In genomic region chr5:103425363-103426031, GRCm38 (mm10) we compare ENCODE assay signal across 7 mouse cellular contexts. TPM values are rescaled to one million over a fixed set of nuclear protein-coding genes. Genes with fewer than 3 reads are reported as not detected.
DNase-seq lines count a peak whose midpoint lies in the region; ATAC-seq and TF ChIP-seq lines count a peak whose summit lies in the region.

No protein-coding gene starts in this region.

- no peaks in the 10 kb centered on the region for H3K36me3 ChIP-seq in forebrain, postnatal 0 days (ENCODE audit: insufficient read depth)
- H3K36me3 ChIP-seq in hindbrain, embryonic 11.5 days (ENCODE audit: control insufficient read depth, insufficient read depth, low read length): no peaks in the 10 kb centered on the region

- 0 out of 2 replicates have a peak, but pooled peaks cover 3% of the 10 kb centered on the region for H3K27me3 ChIP-seq in forebrain, postnatal 0 days (ENCODE audit: insufficient read depth, low read length)
- no peaks in the 10 kb centered on the region for H3K27me3 ChIP-seq in hindbrain, embryonic 11.5 days (ENCODE audit: control insufficient read depth, insufficient read depth, low read length)

- WGBS in forebrain, postnatal 0 days: under 1% methylated on average over 58 of the region's 67 CpGs
- WGBS in hindbrain, embryonic 11.5 days: under 1% methylated on average over 58 of the region's 67 CpGs

- ATAC-seq in forebrain, postnatal 0 days: peak; percentile 44
- peak; percentile 39; the same call in 1 of the 2 replicates for ATAC-seq in hindbrain, embryonic 11.5 days (ENCODE audit: low FRiP score)

- H3K27ac ChIP-seq in forebrain, postnatal 0 days (ENCODE audit: low read depth, low read length): peak overlapping the region; percentile 35; the same call in 1 of the 2 replicates
- peak overlapping the region; percentile 86 for H3K27ac ChIP-seq in hindbrain, embryonic 11.5 days (ENCODE audit: low read depth, low read length)

- peak overlapping the region; percentile 71 for H3K4me3 ChIP-seq in forebrain, postnatal 0 days (ENCODE audit: low read depth, low read length)
- H3K4me3 ChIP-seq in hindbrain, embryonic 11.5 days (ENCODE audit: low read depth, low read length): peak overlapping the region; percentile 91

- no peaks in the 10 kb centered on the region for H3K4me1 ChIP-seq in forebrain, postnatal 0 days (ENCODE audit: insufficient read depth)
- H3K4me1 ChIP-seq in hindbrain, embryonic 11.5 days (replicated peaks; ENCODE audit: control insufficient read depth, insufficient read depth, low read length): no peaks in the 10 kb centered on the region; the same call in 1 of the 2 replicates

- peak overlapping the region; percentile 95 for H3K4me2 ChIP-seq in forebrain, postnatal 0 days (ENCODE audit: low read depth)
- H3K4me2 ChIP-seq in hindbrain, embryonic 11.5 days (replicated peaks; ENCODE audit: low read depth, low read length): peak overlapping the region; percentile 82

- peak overlapping the region; percentile 56 for H3K9ac ChIP-seq in forebrain, postnatal 0 days
- H3K9ac ChIP-seq in hindbrain, embryonic 11.5 days (ENCODE audit: low read depth, low read length): peak overlapping the region; percentile 83

- TF ChIP-seq CTCF in forebrain, postnatal 0 days (IDR thresholded peaks at IDR 0.05; ENCODE audit: low read depth): no peak

- H3K9me3 ChIP-seq in forebrain, postnatal 0 days (ENCODE audit: low read length): no peaks in the 10 kb centered on the region
- H3K9me3 ChIP-seq in hindbrain, embryonic 11.5 days (ENCODE audit: control insufficient read depth, low read length): no peaks in the 10 kb centered on the region

- DNase-seq in NIH3T3 (ENCODE audit: low read depth): peak; percentile 62
- peak; percentile 10 for DNase-seq in brain, adult 2 months (ENCODE audit: low read depth, low spot score)
- DNase-seq in forebrain, postnatal 0 days: peak; percentile 44
- DNase-seq in hindbrain, embryonic 11.5 days (ENCODE audit: low spot score): peak; percentile 67
- DNase-seq in layer of hippocampus, postnatal 14 days (ENCODE audit: low spot score in 2 of 2): peak; percentile 22 to 24
- DNase-seq in lung, postnatal 36 days: peak; percentile 38
- DNase-seq in right cerebral cortex, postnatal 14 days: peak; percentile 20

RNA-seq across cellular contexts. Expression of gene Ptpn13, which starts 0.5 kb away (rescaled TPM):
- total RNA-seq in forebrain, postnatal 0 days (2014; rRNA removed): 7.8 and 16.2 TPM in 2 replicates
- 1.1 and 1.8 TPM in 2 replicates for polyA plus RNA-seq in forebrain, postnatal 0 days (2015; fragmentation: Nextera tagmentation; extraction: Ambion mirVana)
- polyA plus RNA-seq in hindbrain, embryonic 11.5 days (2014; fragmentation: Nextera tagmentation; extraction: Ambion mirVana): 15.2 and 19.3 TPM in 2 replicates
- total RNA-seq in layer of hippocampus, postnatal 14 days (2021): 10 to 100 TPM in 1 of 2 experiments, 1 to 10 TPM in 1; 8.2 to 10.1 TPM

Comparison
In these comparisons a context has a peak if more than half of its experiments do, and no peak if none do; other contexts are left out.
1. Peak in every context shown above with its lines: DNase-seq, ATAC-seq, H3K4me3 ChIP-seq and H3K27ac ChIP-seq.
2. DNase-seq: peak in every context shown above with its lines; median percentile 67 in hindbrain, embryonic 11.5 days; 62 in NIH3T3; 44 in forebrain, postnatal 0 days; 38 in lung, postnatal 36 days; 23 in layer of hippocampus, postnatal 14 days; 20 in right cerebral cortex, postnatal 14 days; 10 in brain, adult 2 months.